Mouse (Mus musculus) stomach, postnatal 0 days (tissue): Measurements from ENCODE around the gene Zfp319.

Experiments used
- CTCF ChIP-seq: IDR thresholded peaks from 2 replicates; pipeline ENCODE4 v1.5.1; 2016; ENCODE audit warnings: antibody characterized with exemption, low read depth, mild to moderate bottlenecking, moderate library complexity
- EP300 ChIP-seq: optimal IDR thresholded peaks from 2 replicates; pipeline ENCODE3; 2016; ENCODE audit warnings: antibody characterized with exemption

GRCm38 (mm10) chr8:95305526-95305925 lies 26.2 kb downstream of the Zfp319 start:
- TF ChIP-seq CTCF (no peak), EP300 (no peak)
